Mouse (Mus musculus): ENCODE measurements around the gene Ccnk.

The Ccnk gene

GRCm38 (mm10) chr12:108187541-108188091 is 8.2 kb downstream of the Ccnk start:
- DNase-seq (ENCODE audit: low spot score) = no peak

GRCm38 (mm10) chr12:108193878-108194277 is 14.5 kb downstream of the Ccnk start:
- no peak for DNase-seq (ENCODE audit: low spot score)

- DNase-seq (ENCODE audit: low spot score) = no peak
Observed at GRCm38 (mm10) chr12:108195761-108196160, 16.4 kb downstream of the Ccnk start.

GRCm38 (mm10) chr12:108198447-108198846 is 19.1 kb downstream of the Ccnk start:
- no peak for DNase-seq (ENCODE audit: low spot score)

GRCm38 (mm10) chr12:108200094-108200493 is 20.7 kb downstream of the Ccnk start:
- DNase-seq (ENCODE audit: low spot score) = no peak

- DNase-seq (ENCODE audit: low spot score) = no peak
Observed at GRCm38 (mm10) chr12:108203895-108204294, 24.5 kb downstream of the Ccnk start.

GRCm38 (mm10) chr12:108204978-108205377 is 25.6 kb downstream of the Ccnk start:
- no peak for DNase-seq (ENCODE audit: low spot score)

- peak; percentile 77 for DNase-seq (ENCODE audit: low spot score)
Observed at GRCm38 (mm10) chr12:108206641-108207040, 27.3 kb downstream of the Ccnk start.

- DNase-seq (ENCODE audit: low spot score) = no peak
Observed at GRCm38 (mm10) chr12:108208216-108208615, 28.8 kb downstream of the Ccnk start.

GRCm38 (mm10) chr12:108208726-108209438 is 29.5 kb downstream of the Ccnk start:
- DNase-seq (ENCODE audit: low spot score) = peak; percentile 74

GRCm38 (mm10) chr12:108210623-108211022 is 31.2 kb downstream of the Ccnk start:
- DNase-seq (ENCODE audit: low spot score) = no peak

GRCm38 (mm10) chr12:108212071-108212470 is 32.7 kb downstream of the Ccnk start:
- DNase-seq (ENCODE audit: low spot score) = no peak

- no peak for DNase-seq (ENCODE audit: low spot score)
Observed at GRCm38 (mm10) chr12:108212476-108212875, 33.1 kb downstream of the Ccnk start.

- DNase-seq (ENCODE audit: low spot score) = no peak
Observed at GRCm38 (mm10) chr12:108213090-108214041, 34.0 kb downstream of the Ccnk start.

- DNase-seq (ENCODE audit: low spot score) = no peak
Observed at GRCm38 (mm10) chr12:108215090-108215489, 35.7 kb downstream of the Ccnk start.

- DNase-seq (ENCODE audit: low spot score) = no peak
Observed at GRCm38 (mm10) chr12:108216611-108217370, 37.4 kb downstream of the Ccnk start.

- no peak for DNase-seq (ENCODE audit: low spot score)
Observed at GRCm38 (mm10) chr12:108217572-108217971, 38.2 kb downstream of the Ccnk start.

- DNase-seq (ENCODE audit: low spot score) = no peak
Observed at GRCm38 (mm10) chr12:108219163-108219562, 39.8 kb downstream of the Ccnk start.

GRCm38 (mm10) chr12:108219825-108220616 is 40.6 kb downstream of the Ccnk start:
- no peak for DNase-seq (ENCODE audit: low spot score)

GRCm38 (mm10) chr12:108220621-108221020 is 41.2 kb downstream of the Ccnk start:
- no peak for DNase-seq (ENCODE audit: low spot score)

- no peak for DNase-seq (ENCODE audit: low spot score)
Observed at GRCm38 (mm10) chr12:108221206-108221605, 41.8 kb downstream of the Ccnk start.
